Mouse (Mus musculus): ENCODE measurements at regions not wholly inside any gene's neighbourhood (a gene's known extent, or its start where the extent isn't known, plus 50 kb on each side); places are given as distances from the start of the nearest gene placed in this dataset.
A peak's percentile ranks its signal among the peaks of the same experiment; 100 is the strongest.

DNA sequence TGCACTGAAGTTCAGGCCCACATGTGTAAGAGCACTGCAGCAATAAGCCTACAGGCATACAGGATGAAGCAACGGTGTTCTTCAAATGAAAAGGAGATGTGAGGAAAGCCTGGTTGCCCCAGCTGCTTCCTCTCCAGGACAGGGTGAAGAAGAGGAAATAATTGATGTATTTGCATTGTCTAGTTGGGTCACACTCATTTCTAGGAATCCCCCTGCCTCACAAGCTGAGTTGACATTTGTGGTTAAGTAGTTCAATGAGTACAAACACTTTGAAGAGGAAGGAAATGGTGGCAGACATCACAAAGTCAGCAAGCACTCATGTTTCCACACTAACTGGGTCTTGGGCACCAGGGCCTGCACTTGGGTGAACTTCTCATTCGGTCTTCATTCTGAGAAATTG, 126.2 kb upstream of the Agr3 start (continued):
- TF ChIP-seq POLR2AphosphoS2 (IDR thresholded peaks at IDR 0.05; ENCODE audit: low read depth, low read length), result no peak
- 0 out of 2 replicates have a peak, but pooled peaks have one; percentile 15 for TF ChIP-seq POLR2A (IDR thresholded peaks at IDR 0.05; ENCODE audit: low read depth, low read length)
- TF ChIP-seq ELF1 (IDR thresholded peaks at IDR 0.05; ENCODE audit: low read depth, low read length), result 0 out of 2 replicates have a peak, but pooled peaks have one; percentile 5
- peak; percentile 78 for TF ChIP-seq MAFK (IDR thresholded peaks at IDR 0.05; ENCODE audit: insufficient replicate concordance, low read length)
- 0 out of 2 replicates have a peak, but pooled peaks have one; percentile 26 for TF ChIP-seq HCFC1 (IDR thresholded peaks at IDR 0.05; ENCODE audit: low read depth, low read length)
- no peak for TF ChIP-seq USF2 (conservative IDR thresholded peaks at IDR 0.05; ENCODE audit: low read depth, low read length)
- no peak for TF ChIP-seq JUN (IDR thresholded peaks at IDR 0.05; ENCODE audit: insufficient read depth, low read depth, low read length)
- no peak for TF ChIP-seq CHD1 (IDR thresholded peaks at IDR 0.05; ENCODE audit: low read depth, low read length)
- peak; percentile 95 for TF ChIP-seq ETS1 (conservative IDR thresholded peaks at IDR 0.05; ENCODE audit: low read depth, low read length)
- peak; percentile 75 for TF ChIP-seq BHLHE40 (IDR thresholded peaks at IDR 0.05; ENCODE audit: low read depth, low read length)
- TF ChIP-seq RAD21 (IDR thresholded peaks at IDR 0.05; ENCODE audit: low read depth, low read length), result no peak; the same call in 1 of the 2 replicates
- no peak for TF ChIP-seq E2F4 (IDR thresholded peaks at IDR 0.05; ENCODE audit: insufficient replicate concordance, low read depth, low read length)
- peak; percentile 90 for TF ChIP-seq EP300 (IDR thresholded peaks at IDR 0.05; ENCODE audit: low read length)

GRCm38 (mm10) chr12:35775396-35775795, 150.0 kb upstream of the Agr3 start:
- Histone ChIP-seq H3K4me3 (replicated peaks in 1 of 3; ENCODE audit: low read depth in 2 of 3, low read length in 2 of 3, poor library complexity in 1 of 3) (no peak overlapping the region), H3K9ac (ENCODE audit: insufficient read depth, low read depth) (no peak overlapping the region), H3K4me1 (ENCODE audit: control insufficient read depth in 1 of 2, insufficient read depth in 2 of 2) (no peaks in the 10 kb centered on the region), H3K9me3 (replicated peaks; ENCODE audit: low read length) (no peaks in the 10 kb centered on the region), H3K27ac (ENCODE audit: insufficient read depth, low read depth) (no peak overlapping the region), H3K27me3 (replicated peaks) (no peaks in the 10 kb centered on the region), H3K79me2 (replicated peaks; ENCODE audit: control insufficient read depth, extremely low read depth, insufficient read depth, poor library complexity, severe bottlenecking) (no peaks in the 10 kb centered on the region), H3K4me2 (ENCODE audit: insufficient read depth, low read depth, poor library complexity, severe bottlenecking) (no peak overlapping the region), H3K36me3 (replicated peaks in 1 of 2; ENCODE audit: control insufficient read depth in 1 of 2, insufficient read depth in 1 of 2, low read length in 1 of 2) (no peaks in the 10 kb centered on the region)
- dilution Hi-C loops (cut with MboI; ENCODE audit: extremely low pct_ligation_motif_present, extremely low pct_unique_long_range_greater_than_20kb, low sequenced_read_pairs) (no loop called here), in situ Hi-C loops (cut with MboI; ENCODE audit: low pct_ligation_motif_present, low pct_unique_long_range_greater_than_20kb, low sequenced_read_pairs) (no loop called here)
- DNase-seq (ENCODE audit: extremely low read depth), result no peak
- no peak for TF ChIP-seq SMC3 (IDR thresholded peaks at IDR 0.05; ENCODE audit: low read depth, low read length)
- TF ChIP-seq NELFE (IDR thresholded peaks at IDR 0.05; ENCODE audit: low read depth, low read length), result no peak

DNA sequence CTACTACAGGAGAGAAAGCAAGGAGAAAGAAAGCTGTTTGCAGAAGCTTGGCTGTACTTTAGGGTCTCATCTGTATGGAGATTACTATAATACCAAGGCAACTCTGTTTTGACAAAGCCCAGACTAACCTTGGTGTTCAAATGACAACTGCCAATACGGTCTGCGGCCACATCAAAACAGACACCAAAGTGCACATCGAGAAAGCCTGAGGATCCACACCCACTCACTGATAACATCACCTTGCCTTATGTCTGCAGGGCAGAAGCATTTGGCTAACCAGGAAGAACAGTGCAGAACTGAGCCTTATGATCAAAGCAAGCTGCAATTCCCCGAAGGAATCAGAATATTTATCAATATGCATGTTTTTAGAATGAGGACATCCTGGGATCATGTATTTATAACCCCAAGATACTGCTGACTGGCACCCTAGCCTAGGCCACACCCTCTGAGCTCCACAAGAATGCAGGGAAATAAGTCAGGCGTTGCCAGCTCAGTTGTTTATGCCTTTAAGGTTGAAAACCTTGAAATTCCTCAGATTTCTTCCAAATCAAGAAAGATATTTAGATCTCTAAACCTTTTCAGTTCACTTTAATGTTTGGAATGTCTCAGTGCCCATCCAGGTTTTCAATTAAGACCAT, 154.9 kb upstream of the Agr3 start:
- no peaks in the 10 kb centered on the region for H3K4me1 ChIP-seq (ENCODE audit: control insufficient read depth in 1 of 2, insufficient read depth in 2 of 2)
- H3K9me3 ChIP-seq (replicated peaks; ENCODE audit: low read length), result no peaks in the 10 kb centered on the region
- no peak overlapping the region for H3K4me2 ChIP-seq (ENCODE audit: insufficient read depth, low read depth, poor library complexity, severe bottlenecking)
- in situ Hi-C loops (cut with MboI; ENCODE audit: low pct_ligation_motif_present, low pct_unique_long_range_greater_than_20kb, low sequenced_read_pairs), result no loop called here
- no peak for DNase-seq (ENCODE audit: extremely low read depth)
- dilution Hi-C loops (cut with MboI; ENCODE audit: extremely low pct_ligation_motif_present, extremely low pct_unique_long_range_greater_than_20kb, low sequenced_read_pairs), result no loop called here
- no peak overlapping the region for H3K27ac ChIP-seq (ENCODE audit: insufficient read depth, low read depth)
- no peak overlapping the region for H3K9ac ChIP-seq (ENCODE audit: insufficient read depth, low read depth)
- H3K4me3 ChIP-seq (replicated peaks in 1 of 3; ENCODE audit: low read depth in 2 of 3, low read length in 2 of 3, poor library complexity in 1 of 3), result no peak overlapping the region
- TF ChIP-seq RAD21 (IDR thresholded peaks at IDR 0.05; ENCODE audit: low read depth, low read length) (no peak), PAX5 (IDR thresholded peaks at IDR 0.05; ENCODE audit: low read length) (no peak), ZNF384 (IDR thresholded peaks at IDR 0.05; ENCODE audit: low read depth, low read length) (no peak), JUN (IDR thresholded peaks at IDR 0.05; ENCODE audit: insufficient read depth, low read depth, low read length) (no peak), EP300 (IDR thresholded peaks at IDR 0.05; ENCODE audit: low read length) (no peak), MXI1 (IDR thresholded peaks at IDR 0.05; ENCODE audit: low read depth, low read length) (no peak), ZKSCAN1 (IDR thresholded peaks at IDR 0.05; ENCODE audit: borderline replicate concordance, low read depth, low read length) (no peak)
- H3K36me3 ChIP-seq (replicated peaks in 1 of 2; ENCODE audit: control insufficient read depth in 1 of 2, insufficient read depth in 1 of 2, low read length in 1 of 2), result no peaks in the 10 kb centered on the region
- no peaks in the 10 kb centered on the region for H3K79me2 ChIP-seq (replicated peaks; ENCODE audit: control insufficient read depth, extremely low read depth, insufficient read depth, poor library complexity, severe bottlenecking)
- H3K27me3 ChIP-seq (replicated peaks), result no peaks in the 10 kb centered on the region

Measured in CH12.LX (cell line).